Mouse (Mus musculus) heart, embryonic 14.5 days (tissue): ENCODE measurements around the gene Kdm1a. TPM values are rescaled to one million over a fixed set of nuclear protein-coding genes. Genes with fewer than 3 reads are reported as not detected.

ENCODE experiments used
- ATAC-seq: fragments of 200-750 bp; cut with Nextera tagmentation; 2 replicates; pipeline ENCODE4 v1.8.0; 2017; ENCODE audit warnings: low read depth, moderate TSS enrichment; ENCODE audit not compliant: insufficient number of reproducible peaks, insufficient read depth, low FRiP score
- H3K27ac ChIP-seq, 2 experiments: fragments of 200-500 bp in 1 of 2; fragments of 300-500 bp in 1 of 2; sonication (generic) in 1 of 2; replicated peaks in 1 of 2; 2 replicates each; pipeline ENCODE4 v1.5.1; 2012 to 2014; ENCODE audit warnings: low read depth in 2 of 2, low read length in 2 of 2, control low read depth in 1 of 2, mild to moderate bottlenecking in 1 of 2, mixed read lengths in 1 of 2; ENCODE audit not compliant: control insufficient read depth in 1 of 2, insufficient read depth in 1 of 2
- H3K27me3 ChIP-seq: fragments of 300-500 bp; sonication (generic); 2 replicates; pipeline ENCODE4 v1.6.1; 2014; ENCODE audit warnings: mild to moderate bottlenecking, low read length, control low read depth; ENCODE audit not compliant: control insufficient read depth, insufficient read depth
- H3K36me3 ChIP-seq: fragments of 300-500 bp; sonication (generic); 2 replicates; pipeline ENCODE4 v1.6.1; 2014; ENCODE audit warnings: mild to moderate bottlenecking, control low read depth, low read length, mixed read lengths; ENCODE audit not compliant: control insufficient read depth, insufficient read depth
- H3K4me1 ChIP-seq, 2 experiments: fragments of 200-500 bp in 1 of 2; fragments of 300-500 bp in 1 of 2; sonication (generic) in 1 of 2; 2 replicates each; pipeline ENCODE4 v1.6.1; 2012 to 2014; ENCODE audit warnings: low read length in 2 of 2, control low read depth in 1 of 2, mixed read lengths in 1 of 2; ENCODE audit not compliant: control insufficient read depth in 2 of 2, insufficient read depth in 2 of 2
- H3K4me2 ChIP-seq: fragments of 300-500 bp; sonication (generic); 2 replicates; pipeline ENCODE4 v1.6.1; 2014; ENCODE audit warnings: mild to moderate bottlenecking, low read length
- H3K4me3 ChIP-seq, 2 experiments: fragments of 200-500 bp in 1 of 2; fragments of 300-500 bp in 1 of 2; sonication (generic) in 1 of 2; 2 replicates each; pipeline ENCODE4 v1.5.1; 2012 to 2014; ENCODE audit warnings: low read length in 2 of 2, mild to moderate bottlenecking in 2 of 2, control low read depth in 1 of 2, low read depth in 1 of 2, moderate library complexity in 1 of 2; ENCODE audit not compliant: control insufficient read depth in 1 of 2, insufficient read depth in 1 of 2
- H3K9ac ChIP-seq: fragments of 300-500 bp; sonication (generic); 2 replicates; pipeline ENCODE4 v1.6.1; 2014; ENCODE audit warnings: mild to moderate bottlenecking, low read length
- H3K9me3 ChIP-seq: fragments of 300-500 bp; sonication (generic); 2 replicates; pipeline ENCODE4 v1.6.1; 2016; ENCODE audit warnings: low read length, control low read depth; ENCODE audit not compliant: control insufficient read depth
- WGBS: fragments of 180-500 bp; shearing (Covaris S2); extraction: QIAGEN DNeasy Blood & Tissue Kit; methylation state at CpG from one replicate; pipeline ENCODE4 v1.1.7; 2014; 5-methylcytosine and 5-hydroxymethylcytosine counted together
- polyA plus RNA-seq: library from polyadenylated mRNA; unstranded; fragments of >200 nt; fragmentation: Nextera tagmentation; extraction: Ambion mirVana; gene quantifications from 2 replicates; pipeline ENCODE4 v1.2.1, GENCODE M21; 2014

The Kdm1a gene
- polyA plus RNA-seq, 1 experiment from 2014 or later, result 45.9 TPM

DNA sequence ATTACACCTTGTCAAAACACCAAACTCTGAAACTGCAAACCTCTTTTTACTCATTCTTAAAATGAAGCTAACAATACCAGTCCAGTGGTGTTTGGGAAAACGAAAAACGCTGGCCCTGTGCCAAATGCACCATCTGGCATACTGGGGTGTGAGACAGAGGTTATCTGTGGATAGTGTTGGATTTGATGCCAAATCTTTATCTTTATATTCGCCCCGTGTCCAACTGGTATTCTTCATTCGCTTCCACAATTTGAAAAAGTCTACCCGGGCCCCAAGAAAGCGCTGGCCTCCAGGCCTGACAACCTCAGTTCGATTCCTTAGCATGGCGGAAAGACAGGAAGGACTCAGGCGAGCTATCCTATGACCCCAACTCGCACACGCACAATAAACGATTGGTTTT, 1.0 kb downstream of the Kdm1a start:
- ATAC-seq, result no peak
- H3K27me3 ChIP-seq, result no peaks in the 10 kb centered on the region
- no peaks in the 10 kb centered on the region for H3K36me3 ChIP-seq
- peaks cover 0 to 12% of the 10 kb centered on the region in 2 experiments; a peak in 2 of 4 replicates for H3K4me1 ChIP-seq
- H3K9me3 ChIP-seq, result no peaks in the 10 kb centered on the region
- peak overlapping the region; percentile 99 for H3K9ac ChIP-seq
- H3K4me3 ChIP-seq, result peak overlapping the region; percentile 98 to 99
- WGBS, result under 1% methylated on average over 13 of the region's 13 CpGs
- peak overlapping the region; percentile 73 for H3K4me2 ChIP-seq
- peak overlapping the region; percentile 27 to 82; a peak in 3 of 4 replicates for H3K27ac ChIP-seq

DNA sequence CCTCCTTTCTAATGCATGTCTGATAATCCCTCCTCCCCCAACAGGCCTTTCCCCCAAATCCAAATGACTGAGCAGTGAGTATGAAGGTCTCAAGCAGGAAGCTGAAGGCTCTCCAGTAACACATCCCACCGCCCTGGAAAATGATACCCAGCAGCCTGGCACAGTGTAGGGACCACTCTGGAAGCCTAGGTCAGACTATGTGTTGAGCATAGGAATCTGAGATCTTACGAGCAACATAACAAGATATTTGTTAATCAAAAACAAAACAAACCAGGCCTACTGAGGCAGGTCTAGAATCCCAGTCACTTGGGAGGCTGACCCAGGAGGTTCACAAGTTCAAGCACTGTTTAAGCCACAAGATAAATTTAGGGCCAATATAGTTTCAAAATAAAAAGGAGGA, 2.0 kb downstream of the Kdm1a start:
- 79% methylated on average over 2 of the region's 2 CpGs for WGBS
- Histone ChIP-seq H3K4me1 (peaks cover 0 to 12% of the 10 kb centered on the region in 2 experiments; a peak in 2 of 4 replicates), H3K4me3 (0 out of 4 replicates have a peak overlapping the region, but pooled peaks of 1 of the 2 experiments have one; percentile 99), H3K9ac (peak overlapping the region; percentile 99), H3K27ac (no peak overlapping the region), H3K9me3 (no peaks in the 10 kb centered on the region), H3K36me3 (no peaks in the 10 kb centered on the region), H3K27me3 (no peaks in the 10 kb centered on the region), H3K4me2 (peak overlapping the region; percentile 73)
- ATAC-seq, result no peak

DNA sequence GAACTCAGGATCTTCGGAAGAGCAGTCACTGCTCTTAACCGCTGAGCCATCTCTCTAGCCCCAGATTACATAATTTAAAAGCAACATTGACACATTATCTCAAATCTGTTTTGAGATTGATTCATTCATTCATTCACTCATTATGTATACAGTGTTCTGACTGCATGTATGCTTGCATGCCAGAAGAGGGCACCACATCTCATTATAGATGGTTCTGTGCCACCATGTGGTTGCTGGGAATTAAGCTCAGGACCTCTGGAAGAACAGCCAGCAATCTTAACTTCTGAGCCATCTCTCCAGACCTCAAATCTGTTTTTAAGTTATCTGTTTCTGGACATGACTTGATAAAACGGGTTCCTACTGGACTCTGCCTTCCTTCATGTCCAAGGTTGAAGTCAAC, 2.7 kb downstream of the Kdm1a start:
- H3K4me2 ChIP-seq, result no peak overlapping the region
- WGBS, result 91% methylated on average over 3 of the region's 3 CpGs

DNA sequence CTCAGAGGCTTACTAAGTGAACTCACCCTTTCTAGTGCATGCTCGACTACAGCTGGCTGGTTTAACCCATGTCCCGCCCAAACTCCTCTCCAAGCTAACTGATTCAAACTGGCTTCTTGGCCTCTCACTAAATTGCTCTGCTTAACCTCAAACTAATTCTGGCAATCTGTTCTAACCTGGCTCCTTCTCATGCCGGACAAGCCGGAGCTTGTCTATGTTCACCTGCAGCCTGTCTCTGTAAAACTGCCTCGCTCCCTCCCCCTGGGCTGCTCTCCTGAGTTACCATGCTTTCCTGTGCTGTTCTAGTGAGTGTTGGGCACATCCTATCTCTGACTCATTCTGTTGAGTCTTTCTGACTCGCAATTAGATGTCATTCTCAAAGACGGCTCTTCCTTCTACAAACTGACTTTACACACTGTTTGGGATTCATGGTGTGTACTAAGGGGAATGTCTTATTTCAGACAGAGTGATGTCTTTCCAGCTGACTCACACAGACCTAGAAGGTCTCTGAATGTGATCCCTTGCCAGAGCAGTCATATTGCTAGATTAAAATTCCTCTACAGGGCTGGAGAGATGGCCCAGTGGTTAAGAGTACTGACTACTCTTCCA, 4.2 kb downstream of the Kdm1a start:
- Histone ChIP-seq H3K4me3 (no peak overlapping the region), H3K4me2 (no peak overlapping the region), H3K27ac (no peak overlapping the region), H3K27me3 (no peaks in the 10 kb centered on the region), H3K4me1 (peaks cover 0 to 17% of the 10 kb centered on the region in 2 experiments; a peak in 3 of 4 replicates), H3K9ac (no peak overlapping the region), H3K9me3 (no peaks in the 10 kb centered on the region), H3K36me3 (0 out of 2 replicates have a peak, but pooled peaks cover 4% of the 10 kb centered on the region)
- WGBS, result 84% methylated on average over 7 of the region's 7 CpGs
- ATAC-seq, result no peak

More for the DNA sequence above, 2.7 kb downstream of the Kdm1a start:
- Histone ChIP-seq H3K27me3 (no peaks in the 10 kb centered on the region), H3K9ac (no peak overlapping the region), H3K27ac (no peak overlapping the region), H3K36me3 (no peaks in the 10 kb centered on the region), H3K4me1 (peaks cover 0 to 17% of the 10 kb centered on the region in 2 experiments; a peak in 2 of 4 replicates), H3K4me3 (no peak overlapping the region), H3K9me3 (no peaks in the 10 kb centered on the region)
- no peak for ATAC-seq

DNA sequence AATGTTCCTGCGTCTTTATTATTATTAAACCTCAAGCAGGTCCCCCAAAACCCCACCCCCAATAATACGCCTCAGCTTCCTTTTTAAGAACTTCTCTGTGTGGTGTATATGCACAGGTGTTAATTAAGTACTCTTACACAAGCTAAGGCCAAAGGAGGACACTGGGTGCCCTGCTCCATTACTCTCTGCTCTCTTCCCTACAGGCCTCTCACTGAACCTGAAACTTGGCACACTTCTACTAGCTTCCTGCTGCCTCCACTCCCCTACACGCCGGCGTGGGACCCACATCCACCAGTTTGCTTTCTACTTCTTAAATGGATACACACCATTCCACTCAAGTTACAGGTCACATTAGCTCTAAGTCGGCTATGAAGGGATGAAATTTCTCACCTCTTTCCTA, 7.3 kb downstream of the Kdm1a start:
- Histone ChIP-seq H3K9ac (no peak overlapping the region), H3K36me3 (peaks cover 26% of the 10 kb centered on the region), H3K4me3 (no peak overlapping the region), H3K4me2 (no peak overlapping the region), H3K27ac (no peak overlapping the region), H3K27me3 (no peaks in the 10 kb centered on the region), H3K9me3 (no peaks in the 10 kb centered on the region), H3K4me1 (peaks cover 0 to 11% of the 10 kb centered on the region in 2 experiments; a peak in 3 of 4 replicates)
- WGBS, result 83% methylated on average over 6 of the region's 6 CpGs
- ATAC-seq, result no peak

DNA sequence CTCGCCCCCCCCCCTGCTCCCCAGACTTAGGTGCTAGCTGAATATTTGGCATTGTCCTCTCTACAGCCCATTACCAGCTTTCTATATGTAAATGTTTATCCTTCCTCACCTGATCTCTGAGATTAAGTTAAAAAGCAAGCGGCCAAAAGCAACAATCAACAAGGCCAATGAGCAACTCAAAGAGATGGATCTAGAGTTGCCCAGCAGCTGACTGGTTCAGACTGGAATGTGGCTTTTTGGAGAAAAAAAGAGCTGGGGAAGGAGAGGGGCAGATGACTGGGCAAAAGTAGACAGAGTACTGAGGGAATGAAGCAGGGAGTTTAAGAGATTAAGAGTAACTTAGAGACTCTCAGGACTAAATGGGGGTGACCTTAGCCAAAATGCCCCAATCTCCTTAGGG, 8.5 kb downstream of the Kdm1a start:
- 88% methylated on average over 2 of the region's 2 CpGs for WGBS
- Histone ChIP-seq H3K4me2 (no peak overlapping the region), H3K9me3 (no peaks in the 10 kb centered on the region), H3K4me3 (no peak overlapping the region), H3K9ac (no peak overlapping the region), H3K4me1 (peaks cover 0 to 11% of the 10 kb centered on the region in 2 experiments; a peak in 3 of 4 replicates), H3K27me3 (no peaks in the 10 kb centered on the region), H3K36me3 (peaks cover 33% of the 10 kb centered on the region), H3K27ac (0 out of 4 replicates have a peak overlapping the region, but pooled peaks of 1 of the 2 experiments have one; percentile 19)
- no peak for ATAC-seq

DNA sequence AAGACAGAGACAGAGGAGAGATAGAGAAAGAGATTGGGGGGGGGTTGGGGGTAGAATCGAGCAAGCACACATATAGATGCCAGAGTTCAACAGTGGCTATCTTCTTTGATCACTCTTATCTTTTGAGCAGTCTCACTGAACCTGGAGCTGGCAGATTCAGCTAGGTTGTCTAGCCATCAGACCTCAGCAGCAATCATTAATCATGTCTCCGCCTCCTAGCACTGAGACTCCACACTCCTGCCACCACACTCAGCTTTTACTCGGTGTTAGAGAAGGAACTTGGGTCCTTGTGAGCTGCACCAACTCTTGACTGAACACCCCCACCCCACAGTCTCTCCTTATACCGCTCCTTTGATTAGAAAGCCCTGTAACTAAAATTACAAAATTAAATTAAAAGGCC, 10.4 kb downstream of the Kdm1a start:
- WGBS, result 59% methylated on average over 4 of the region's 4 CpGs
- no peak overlapping the region for H3K4me3 ChIP-seq
- no peak overlapping the region for H3K27ac ChIP-seq
- no peaks in the 10 kb centered on the region for H3K27me3 ChIP-seq
- no peak overlapping the region for H3K9ac ChIP-seq
- ATAC-seq, result no peak
- no peaks in the 10 kb centered on the region for H3K9me3 ChIP-seq
- H3K36me3 ChIP-seq, result peaks cover 33% of the 10 kb centered on the region
- H3K4me2 ChIP-seq, result no peak overlapping the region
- peaks cover 0 to 11% of the 10 kb centered on the region in 2 experiments; a peak in 3 of 4 replicates for H3K4me1 ChIP-seq
